Mouse (Mus musculus): ENCODE measurements around the gene Tekt4. TPM values are rescaled to one million over a fixed set of nuclear protein-coding genes. Genes with fewer than 3 reads are reported as not detected.

Tekt4 gene
- polyA plus RNA-seq, 1 experiment: 1.1 TPM

- Histone ChIP-seq H3K4me1 (ENCODE audit: control insufficient read depth, insufficient read depth, low read length) (no peaks in the 10 kb centered on the region), H3K27ac (ENCODE audit: insufficient read depth, low read length) (no peak overlapping the region), H3K4me3 (replicated peaks; ENCODE audit: insufficient read depth, low read depth, low read length) (no peak overlapping the region), H3K27me3 (ENCODE audit: control insufficient read depth, insufficient read depth, low read length) (no peaks in the 10 kb centered on the region)
- WGBS: 41% methylated on average over 6 of the region's 6 CpGs
- no peak for TF ChIP-seq CTCF (IDR thresholded peaks at IDR 0.05; ENCODE audit: borderline replicate concordance, insufficient read depth, low read depth, low read length)
- no peak for TF ChIP-seq POLR2A (IDR thresholded peaks at IDR 0.05; ENCODE audit: borderline replicate concordance, insufficient read depth, low read length)
- DNase-seq: no peak
These were observed 13.9 kb downstream of the Tekt4 start for GRCm38 (mm10) chr17:25468301-25468700.

- H3K27me3 ChIP-seq (ENCODE audit: control insufficient read depth, insufficient read depth, low read length): no peaks in the 10 kb centered on the region
- no peak overlapping the region for H3K27ac ChIP-seq (ENCODE audit: insufficient read depth, low read length)
- no peak overlapping the region for H3K4me3 ChIP-seq (replicated peaks; ENCODE audit: insufficient read depth, low read depth, low read length)
- WGBS: 24% methylated on average over 8 of the region's 8 CpGs
- peak; percentile 37 to 62 for DNase-seq
- TF ChIP-seq POLR2A (IDR thresholded peaks at IDR 0.05; ENCODE audit: borderline replicate concordance, insufficient read depth, low read length): no peak
- TF ChIP-seq CTCF (IDR thresholded peaks at IDR 0.05; ENCODE audit: borderline replicate concordance, insufficient read depth, low read depth, low read length): peak; percentile 97
- no peaks in the 10 kb centered on the region for H3K4me1 ChIP-seq (ENCODE audit: control insufficient read depth, insufficient read depth, low read length)
These were observed 15.4 kb downstream of the Tekt4 start for GRCm38 (mm10) chr17:25469798-25470197.

- WGBS: 23% methylated on average over 8 of the region's 8 CpGs
- Histone ChIP-seq H3K4me1 (ENCODE audit: control insufficient read depth, insufficient read depth, low read length) (no peaks in the 10 kb centered on the region), H3K4me3 (replicated peaks; ENCODE audit: insufficient read depth, low read depth, low read length) (no peak overlapping the region), H3K27ac (ENCODE audit: insufficient read depth, low read length) (no peak overlapping the region), H3K27me3 (ENCODE audit: control insufficient read depth, insufficient read depth, low read length) (no peaks in the 10 kb centered on the region)
- peak; percentile 15 for DNase-seq
- TF ChIP-seq POLR2A (IDR thresholded peaks at IDR 0.05; ENCODE audit: borderline replicate concordance, insufficient read depth, low read length) (no peak), CTCF (IDR thresholded peaks at IDR 0.05; ENCODE audit: borderline replicate concordance, insufficient read depth, low read depth, low read length) (no peak)
These were observed 17.0 kb downstream of the Tekt4 start for GRCm38 (mm10) chr17:25471418-25471817.

- 61% methylated on average over 14 of the region's 14 CpGs for WGBS
- TF ChIP-seq POLR2A (IDR thresholded peaks at IDR 0.05; ENCODE audit: borderline replicate concordance, insufficient read depth, low read length) (no peak), CTCF (IDR thresholded peaks at IDR 0.05; ENCODE audit: borderline replicate concordance, insufficient read depth, low read depth, low read length) (no peak)
- Histone ChIP-seq H3K4me3 (replicated peaks; ENCODE audit: insufficient read depth, low read depth, low read length) (no peak overlapping the region), H3K4me1 (ENCODE audit: control insufficient read depth, insufficient read depth, low read length) (no peaks in the 10 kb centered on the region), H3K27ac (ENCODE audit: insufficient read depth, low read length) (no peak overlapping the region), H3K27me3 (ENCODE audit: control insufficient read depth, insufficient read depth, low read length) (no peaks in the 10 kb centered on the region)
- DNase-seq: no peak
These were observed 17.6 kb downstream of the Tekt4 start for GRCm38 (mm10) chr17:25472044-25472443.

- Histone ChIP-seq H3K4me1 (ENCODE audit: control insufficient read depth, insufficient read depth, low read length) (no peaks in the 10 kb centered on the region), H3K27me3 (ENCODE audit: control insufficient read depth, insufficient read depth, low read length) (no peaks in the 10 kb centered on the region), H3K4me3 (replicated peaks; ENCODE audit: insufficient read depth, low read depth, low read length) (peak overlapping the region; percentile 31), H3K27ac (ENCODE audit: insufficient read depth, low read length) (no peak overlapping the region)
- WGBS: 3% methylated on average over 38 of the region's 38 CpGs
- TF ChIP-seq CTCF (IDR thresholded peaks at IDR 0.05; ENCODE audit: borderline replicate concordance, insufficient read depth, low read depth, low read length) (peak; percentile 72), POLR2A (IDR thresholded peaks at IDR 0.05; ENCODE audit: borderline replicate concordance, insufficient read depth, low read length) (no peak)
- peak; percentile 35 to 56 for DNase-seq
These were observed 20.1 kb downstream of the Tekt4 start for GRCm38 (mm10) chr17:25474330-25475077.

- H3K4me1 ChIP-seq (ENCODE audit: control insufficient read depth, insufficient read depth, low read length): no peaks in the 10 kb centered on the region
- TF ChIP-seq CTCF (IDR thresholded peaks at IDR 0.05; ENCODE audit: borderline replicate concordance, insufficient read depth, low read depth, low read length): peak; percentile 66
- no peak for TF ChIP-seq POLR2A (IDR thresholded peaks at IDR 0.05; ENCODE audit: borderline replicate concordance, insufficient read depth, low read length)
- DNase-seq: peak; percentile 37 to 56
These were observed 21.7 kb downstream of the Tekt4 start for GRCm38 (mm10) chr17:25475946-25476744.

GRCm38 (mm10) chr17:25480152-25480551 lies 25.7 kb downstream of the Tekt4 start:
- Histone ChIP-seq H3K27ac (ENCODE audit: insufficient read depth, low read length) (no peak overlapping the region), H3K27me3 (ENCODE audit: control insufficient read depth, insufficient read depth, low read length) (no peaks in the 10 kb centered on the region), H3K4me3 (replicated peaks; ENCODE audit: insufficient read depth, low read depth, low read length) (no peak overlapping the region), H3K4me1 (ENCODE audit: control insufficient read depth, insufficient read depth, low read length) (no peaks in the 10 kb centered on the region)
- DNase-seq: no peak
- 27% methylated on average over 8 of the region's 8 CpGs for WGBS
- TF ChIP-seq POLR2A (IDR thresholded peaks at IDR 0.05; ENCODE audit: borderline replicate concordance, insufficient read depth, low read length) (no peak), CTCF (IDR thresholded peaks at IDR 0.05; ENCODE audit: borderline replicate concordance, insufficient read depth, low read depth, low read length) (no peak)

More at GRCm38 (mm10) chr17:25475946-25476744, 21.7 kb downstream of the Tekt4 start:
- 19% methylated on average over 19 of the region's 19 CpGs for WGBS
- H3K27me3 ChIP-seq (ENCODE audit: control insufficient read depth, insufficient read depth, low read length): no peaks in the 10 kb centered on the region
- H3K4me3 ChIP-seq (replicated peaks; ENCODE audit: insufficient read depth, low read depth, low read length): no peak overlapping the region
- no peak overlapping the region for H3K27ac ChIP-seq (ENCODE audit: insufficient read depth, low read length)

Measured in cerebellum, adult 2 months (tissue).